Mouse (Mus musculus) MEL (cell line): ENCODE data around the gene Lcorl. TPM values are rescaled to one million over a fixed set of nuclear protein-coding genes. Genes with fewer than 3 reads are reported as not detected.

Source experiments
- DNase-seq: peaks from one replicate; pipeline ENCODE4 v3.0.0; 2011; ENCODE audit warnings: low read depth, low spot score
- H3K27ac ChIP-seq: 2 replicates; pipeline ENCODE4 v1.5.1; 2012; ENCODE audit warnings: low read depth, mild to moderate bottlenecking, control low read depth, low read length, moderate library complexity; ENCODE audit not compliant: control insufficient read depth
- H3K27me3 ChIP-seq, 2 experiments: fragments of 150-350 bp in 1 of 2; sonication (generic) in 1 of 2; 2 replicates each; pipeline ENCODE4 v1.6.1; 2012; ENCODE audit warnings: low read length in 2 of 2, mild to moderate bottlenecking in 2 of 2, improper control_type of control experiment in 1 of 2, moderate library complexity in 1 of 2; ENCODE audit not compliant: insufficient read depth in 2 of 2, control insufficient read depth in 1 of 2
- H3K36me3 ChIP-seq, 2 experiments: 2 replicates each; pipeline ENCODE4 v1.6.1; 2012 to 2014; ENCODE audit warnings: low read length in 2 of 2, improper control_type of control experiment in 1 of 2, inconsistent platforms in 1 of 2, mild to moderate bottlenecking in 1 of 2; ENCODE audit not compliant: insufficient read depth in 2 of 2, control insufficient read depth in 1 of 2
- H3K4me1 ChIP-seq, 2 experiments: fragments of 150-350 bp in 1 of 2; sonication (generic) in 1 of 2; 2 replicates each; pipeline ENCODE4 v1.6.1; 2012; ENCODE audit warnings: low read length in 2 of 2, improper control_type of control experiment in 1 of 2, mild to moderate bottlenecking in 1 of 2; ENCODE audit not compliant: insufficient read depth in 2 of 2, control insufficient read depth in 1 of 2
- H3K4me3 ChIP-seq, 2 experiments: fragments of 150-350 bp in 1 of 2; sonication (generic) in 1 of 2; 2 replicates each; pipeline ENCODE4 v1.5.1; 2012; ENCODE audit warnings: low read depth in 2 of 2, low read length in 2 of 2, mild to moderate bottlenecking in 2 of 2, moderate library complexity in 2 of 2, control low read depth in 1 of 2, improper control_type of control experiment in 1 of 2; ENCODE audit not compliant: control insufficient read depth in 1 of 2, insufficient read depth in 1 of 2
- H3K79me2 ChIP-seq: 2 replicates; pipeline ENCODE4 v1.6.1; 2012; ENCODE audit warnings: mild to moderate bottlenecking, low read length, moderate library complexity; ENCODE audit not compliant: control insufficient read depth, poor library complexity, insufficient read depth
- H3K9ac ChIP-seq: 2 replicates; pipeline ENCODE4 v1.6.1; 2012; ENCODE audit warnings: low read depth, mild to moderate bottlenecking, control low read depth, low read length, moderate library complexity; ENCODE audit not compliant: control insufficient read depth, poor library complexity, severe bottlenecking
- H3K9me3 ChIP-seq: fragments of 150-350 bp; sonication (generic); replicated peaks from 2 replicates; pipeline ENCODE4 v1.6.1; 2012; ENCODE audit warnings: mild to moderate bottlenecking, low read length, improper control_type of control experiment, moderate library complexity; ENCODE audit not compliant: insufficient read depth
- BHLHE40 ChIP-seq: IDR thresholded peaks from 2 replicates; pipeline ENCODE4 v1.6.1; 2012; ENCODE audit warnings: low read depth, mild to moderate bottlenecking, inconsistent platforms, low read length, improper control_type of control experiment, borderline replicate concordance
- CHD1 ChIP-seq: IDR thresholded peaks from 2 replicates; pipeline ENCODE4 v1.6.1; 2012; ENCODE audit warnings: low read depth, mild to moderate bottlenecking, inconsistent platforms, low read length, improper control_type of control experiment
- E2F4 ChIP-seq: IDR thresholded peaks from 2 replicates; pipeline ENCODE4 v1.6.1; 2011; ENCODE audit warnings: low read depth, low read length, improper control_type of control experiment, borderline replicate concordance
- ELF1 ChIP-seq: IDR thresholded peaks from 2 replicates; pipeline ENCODE4 v1.6.1; 2014; ENCODE audit warnings: low read depth, mild to moderate bottlenecking, inconsistent platforms, low read length, improper control_type of control experiment, moderate library complexity
- EP300 ChIP-seq, 2 experiments: IDR thresholded peaks; 2 replicates each; pipeline ENCODE4 v1.6.1; 2011; ENCODE audit warnings: improper control_type of control experiment in 2 of 2, low read length in 2 of 2, low read depth in 1 of 2, mild to moderate bottlenecking in 1 of 2
- GABPA ChIP-seq: IDR thresholded peaks from 2 replicates; pipeline ENCODE4 v1.6.1; 2012; ENCODE audit warnings: low read depth, mild to moderate bottlenecking, inconsistent platforms, low read length, improper control_type of control experiment, moderate library complexity
- GATA1 ChIP-seq: IDR thresholded peaks from 2 replicates; pipeline ENCODE4 v1.6.1; 2011; ENCODE audit warnings: low read depth, low read length, improper control_type of control experiment
- HCFC1 ChIP-seq: IDR thresholded peaks from 2 replicates; pipeline ENCODE4 v1.6.1; 2012; ENCODE audit warnings: low read depth, mild to moderate bottlenecking, inconsistent platforms, low read length, improper control_type of control experiment, moderate library complexity
- JUND ChIP-seq: IDR thresholded peaks from 2 replicates; pipeline ENCODE4 v1.6.1; 2011; ENCODE audit warnings: low read depth, mild to moderate bottlenecking, improper control_type of control experiment, low read length
- MAFK ChIP-seq: IDR thresholded peaks from 2 replicates; pipeline ENCODE4 v1.6.1; 2011; ENCODE audit warnings: low read depth, mild to moderate bottlenecking, low read length, improper control_type of control experiment, borderline replicate concordance
- MAZ ChIP-seq: IDR thresholded peaks from 2 replicates; pipeline ENCODE4 v1.6.1; 2012; ENCODE audit warnings: low read depth, mild to moderate bottlenecking, inconsistent platforms, low read length, improper control_type of control experiment
- MXI1 ChIP-seq: IDR thresholded peaks from 2 replicates; pipeline ENCODE4 v1.6.1; 2011; ENCODE audit warnings: mild to moderate bottlenecking, low read depth, low read length, improper control_type of control experiment
- MYB ChIP-seq: IDR thresholded peaks from 2 replicates; pipeline ENCODE4 v1.6.1; 2011; ENCODE audit warnings: mild to moderate bottlenecking, low read depth, low read length, improper control_type of control experiment
- MYC ChIP-seq: IDR thresholded peaks from 2 replicates; pipeline ENCODE4 v1.6.1; 2011; ENCODE audit warnings: low read depth, mild to moderate bottlenecking, low read length, improper control_type of control experiment, moderate library complexity
- NELFE ChIP-seq: IDR thresholded peaks from 2 replicates; pipeline ENCODE4 v1.6.1; 2011; ENCODE audit warnings: low read depth, low read length, improper control_type of control experiment
- NRF1 ChIP-seq: IDR thresholded peaks from 2 replicates; pipeline ENCODE4 v1.6.1; 2014; ENCODE audit warnings: low read depth, mild to moderate bottlenecking, inconsistent platforms, low read length, improper control_type of control experiment, moderate library complexity; ENCODE audit not compliant: poor library complexity, insufficient read depth, severe bottlenecking
- POLR2AphosphoS2 ChIP-seq: IDR thresholded peaks from 2 replicates; pipeline ENCODE4 v1.6.1; 2011; ENCODE audit warnings: low read length, improper control_type of control experiment
- RAD21 ChIP-seq: IDR thresholded peaks from 2 replicates; pipeline ENCODE4 v1.6.1; 2011; ENCODE audit warnings: mild to moderate bottlenecking, low read depth, low read length, improper control_type of control experiment
- SIN3A ChIP-seq: IDR thresholded peaks from 2 replicates; pipeline ENCODE4 v1.6.1; 2012; ENCODE audit warnings: low read length, improper control_type of control experiment, inconsistent platforms
- SMC3 ChIP-seq: IDR thresholded peaks from 2 replicates; pipeline ENCODE4 v1.6.1; 2011; ENCODE audit warnings: low read depth, low read length, improper control_type of control experiment
- TAL1 ChIP-seq: IDR thresholded peaks from 2 replicates; pipeline ENCODE4 v1.6.1; 2012; ENCODE audit warnings: mild to moderate bottlenecking, inconsistent platforms, low read length, moderate library complexity, mixed read lengths
- UBTF ChIP-seq: IDR thresholded peaks from 2 replicates; pipeline ENCODE4 v1.6.1; 2012; ENCODE audit warnings: low read depth, mild to moderate bottlenecking, inconsistent platforms, low read length, improper control_type of control experiment, moderate library complexity, borderline replicate concordance; ENCODE audit not compliant: insufficient read depth
- USF1 ChIP-seq: IDR thresholded peaks from 2 replicates; pipeline ENCODE4 v1.6.1; 2014; ENCODE audit warnings: low read depth, mild to moderate bottlenecking, inconsistent platforms, low read length, improper control_type of control experiment, moderate library complexity
- ZC3H11A ChIP-seq: IDR thresholded peaks from 2 replicates; pipeline ENCODE4 v1.6.1; 2012; ENCODE audit warnings: low read depth, mild to moderate bottlenecking, inconsistent platforms, low read length, improper control_type of control experiment
- ZKSCAN1 ChIP-seq: IDR thresholded peaks from 2 replicates; pipeline ENCODE4 v1.6.1; 2012; ENCODE audit warnings: low read depth, mild to moderate bottlenecking, inconsistent platforms, low read length, improper control_type of control experiment, moderate library complexity
- ZNF384 ChIP-seq: IDR thresholded peaks from 2 replicates; pipeline ENCODE4 v1.6.1; 2012; ENCODE audit warnings: low read depth, mild to moderate bottlenecking, inconsistent platforms, low read length, improper control_type of control experiment
- polyA plus RNA-seq, 2 experiments: library from polyadenylated mRNA; stranded (reverse) in 1 of 2; unstranded in 1 of 2; fragments of >175 nt in 1 of 2; fragments of >200 nt in 1 of 2; gene quantifications; 2 replicates each; pipeline versions ENCODE4 v1.2.1 to v1.2.4; 2012; ENCODE audit warnings: low replicate concordance in 2 of 2, low read depth in 1 of 2; ENCODE audit not compliant: insufficient read length in 2 of 2, insufficient read depth in 1 of 2, missing spikeins in 1 of 2
- total RNA-seq: library from RNA; depleted of rRNA; stranded (reverse); fragments of 300-350 nt; gene quantifications from 2 replicates; pipeline ENCODE4 v1.2.3, GENCODE M21; 2012

Lcorl gene
- total and polyA plus RNA-seq, 3 experiments, result 10.1 to 10.6 TPM; not detected in 1

DNA sequence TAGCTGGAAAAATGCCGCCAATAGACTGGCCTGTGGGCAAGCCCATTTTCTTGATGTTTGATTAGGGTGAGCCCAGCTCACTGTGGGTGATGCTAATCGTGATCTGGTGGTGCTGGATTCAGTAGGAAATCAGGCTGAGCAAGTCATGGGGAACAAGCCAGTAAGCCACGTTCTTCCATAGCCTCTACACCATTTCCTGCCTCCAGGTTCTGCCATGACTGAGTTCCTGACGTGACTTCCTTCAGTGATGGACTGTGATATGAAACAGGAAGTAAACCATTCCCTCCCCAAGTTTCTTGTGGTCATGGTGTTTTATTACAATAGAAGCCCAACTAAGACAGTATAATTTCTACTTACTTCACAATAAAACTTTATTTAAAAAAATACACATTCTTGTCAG, 179.8 kb downstream of the Lcorl start:
- peak; percentile 64 for DNase-seq
- Histone ChIP-seq H3K9me3 (no peaks in the 10 kb centered on the region), H3K9ac (no peak overlapping the region), H3K36me3 (peaks cover 7 to 37% of the 10 kb centered on the region in 2 experiments), H3K27ac (no peak overlapping the region), H3K27me3 (no peaks in the 10 kb centered on the region), H3K4me3 (no peak overlapping the region), H3K4me1 (peaks cover 0 to 4% of the 10 kb centered on the region in 2 experiments; a peak in 2 of 4 replicates), H3K79me2 (0 out of 2 replicates have a peak, but pooled peaks cover 2% of the 10 kb centered on the region)
- TF ChIP-seq RAD21 (no peak), E2F4 (no peak), ELF1 (peak; percentile 45; the same call in 1 of the 2 replicates), GATA1 (0 out of 2 replicates have a peak, but pooled peaks have one; percentile 2), MYB (no peak), BHLHE40 (no peak), ZKSCAN1 (no peak), TAL1 (no peak)

DNA sequence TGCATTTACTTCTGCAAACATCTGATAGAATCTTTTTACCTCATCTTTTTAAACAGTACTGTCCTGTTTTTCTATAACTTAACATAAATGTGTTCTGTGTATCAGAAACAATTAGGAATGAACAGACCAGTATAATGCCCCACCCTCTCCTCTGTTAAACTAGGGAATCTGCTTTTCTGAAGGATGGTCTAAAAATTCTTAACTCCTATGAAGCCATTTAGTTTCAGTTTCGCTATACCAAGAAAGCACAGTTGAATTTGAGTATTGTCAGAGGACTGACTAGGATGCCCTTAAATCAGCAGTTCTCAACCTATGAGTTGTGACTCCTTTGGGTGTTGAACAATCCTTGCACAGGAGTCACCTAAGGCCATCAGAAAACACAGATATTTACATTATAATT, 182.4 kb downstream of the Lcorl start:
- no peak for DNase-seq
- H3K27ac ChIP-seq, result no peak overlapping the region
- H3K4me1 ChIP-seq, result peaks cover 4 to 6% of the 10 kb centered on the region in 2 experiments
- H3K27me3 ChIP-seq, result no peaks in the 10 kb centered on the region
- no peaks in the 10 kb centered on the region for H3K9me3 ChIP-seq
- no peak overlapping the region for H3K9ac ChIP-seq
- TF ChIP-seq NELFE (no peak), GABPA (no peak), HCFC1 (no peak), ZC3H11A (no peak), JUND (no peak), MYB (no peak), EP300 (IDR thresholded peaks at IDR 0.05; ENCODE audit: low read depth in 1 of 2, low read length in 2 of 2) (no peak)
- H3K36me3 ChIP-seq, result peaks cover 21 to 25% of the 10 kb centered on the region in 2 experiments
- H3K4me3 ChIP-seq, result no peak overlapping the region
- H3K79me2 ChIP-seq, result peaks cover 10% of the 10 kb centered on the region

DNA sequence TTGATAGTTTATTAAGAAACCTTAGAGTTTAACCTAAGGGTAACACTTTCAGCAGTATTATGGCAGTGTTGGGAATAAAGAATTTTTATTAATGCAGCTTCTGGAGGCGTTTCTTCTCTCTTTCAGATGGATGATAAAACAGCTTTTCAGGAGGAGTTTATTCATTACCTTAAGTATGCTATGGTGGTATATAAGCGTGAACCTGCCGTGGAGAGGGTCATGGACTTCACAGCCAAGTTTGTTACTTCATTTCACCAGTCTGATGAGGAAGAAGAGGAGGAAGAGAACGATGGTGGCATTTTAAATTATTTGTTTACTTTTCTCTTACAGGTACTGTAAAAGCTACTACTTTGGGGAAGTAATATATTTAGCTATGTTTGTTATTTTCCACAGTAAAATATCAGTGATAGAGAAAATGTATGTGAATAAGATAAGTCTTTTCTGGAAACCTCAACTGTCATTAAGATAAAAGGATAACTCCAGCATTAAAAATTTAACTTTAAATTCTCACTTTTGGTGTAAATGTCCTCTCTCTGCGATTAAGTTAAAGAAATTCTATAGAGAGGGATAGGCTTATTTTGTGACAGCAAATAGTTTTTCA, 186.4 kb downstream of the Lcorl start:
- Histone ChIP-seq H3K9me3 (no peaks in the 10 kb centered on the region), H3K27me3 (no peaks in the 10 kb centered on the region), H3K4me3 (peak overlapping the region; percentile 32 to 77), H3K79me2 (peaks cover 17% of the 10 kb centered on the region), H3K9ac (peak overlapping the region; percentile 86), H3K27ac (no peak overlapping the region), H3K4me1 (peaks cover 0 to 6% of the 10 kb centered on the region in 2 experiments; a peak in 2 of 4 replicates), H3K36me3 (peaks cover 7 to 14% of the 10 kb centered on the region in 2 experiments)
- peak; percentile 35 for DNase-seq
- TF ChIP-seq POLR2AphosphoS2 (peak; percentile 57; the same call in 1 of the 2 replicates), USF1 (no peak), MAZ (no peak), NRF1 (no peak), EP300 (IDR thresholded peaks at IDR 0.05; ENCODE audit: low read depth in 1 of 2, low read length in 2 of 2) (peak; percentile 56 to 64; a peak in 3 of 4 replicates), GATA1 (0 out of 2 replicates have a peak, but pooled peaks have one; percentile 13), ZNF384 (no peak), SMC3 (no peak), HCFC1 (no peak), MAFK (no peak), SIN3A (peak; percentile 53), CHD1 (peak; percentile 95), UBTF (no peak), MXI1 (peak; percentile 28; the same call in 1 of the 2 replicates), MYC (no peak)
